Mouse (Mus musculus): ENCODE results near the gene C1qtnf7. TPM values are rescaled to one million over a fixed set of nuclear protein-coding genes. Genes with fewer than 3 reads are reported as not detected.

C1qtnf7 gene
- polyA plus RNA-seq, 1 experiment from 2014 or later, result 10.3 TPM

GRCm38 (mm10) chr5:43511126-43511525, 4.2 kb upstream of the C1qtnf7 start:
- 88% methylated on average over 2 of the region's 2 CpGs for WGBS

GRCm38 (mm10) chr5:43516491-43516890, 1.2 kb downstream of the C1qtnf7 start:
- ATAC-seq (ENCODE audit: insufficient number of reproducible peaks, insufficient read depth, low FRiP score, low TSS enrichment), result no peak
- 54% methylated on average over 7 of the region's 7 CpGs for WGBS
- 0 out of 2 replicates have a peak overlapping the region, but pooled peaks have one; percentile 7 for H3K4me3 ChIP-seq

More at GRCm38 (mm10) chr5:43511126-43511525, 4.2 kb upstream of the C1qtnf7 start:
- Histone ChIP-seq H3K9ac (no peak overlapping the region), H3K36me3 (no peaks in the 10 kb centered on the region), H3K27ac (no peak overlapping the region), H3K4me3 (no peak overlapping the region), H3K4me1 (peaks cover 4% of the 10 kb centered on the region; the same call in 1 of the 2 replicates), H3K4me2 (replicated peaks) (no peak overlapping the region), H3K27me3 (no peaks in the 10 kb centered on the region), H3K9me3 (no peaks in the 10 kb centered on the region)
- no peak for ATAC-seq (ENCODE audit: insufficient number of reproducible peaks, insufficient read depth, low FRiP score, low TSS enrichment)

GRCm38 (mm10) chr5:43517313-43517712, 2.0 kb downstream of the C1qtnf7 start:
- 84% methylated on average over 13 of the region's 13 CpGs for WGBS
- Histone ChIP-seq H3K4me1 (peaks cover 20% of the 10 kb centered on the region), H3K4me3 (0 out of 2 replicates have a peak overlapping the region, but pooled peaks have one; percentile 7), H3K9me3 (no peaks in the 10 kb centered on the region), H3K27me3 (no peaks in the 10 kb centered on the region), H3K9ac (no peak overlapping the region), H3K4me2 (replicated peaks) (peak overlapping the region; percentile 27; the same call in 1 of the 2 replicates), H3K27ac (no peak overlapping the region), H3K36me3 (no peaks in the 10 kb centered on the region)
- no peak for ATAC-seq (ENCODE audit: insufficient number of reproducible peaks, insufficient read depth, low FRiP score, low TSS enrichment)

More at GRCm38 (mm10) chr5:43516491-43516890, 1.2 kb downstream of the C1qtnf7 start:
- peaks cover 17% of the 10 kb centered on the region for H3K4me1 ChIP-seq
- no peaks in the 10 kb centered on the region for H3K36me3 ChIP-seq
- H3K27me3 ChIP-seq, result no peaks in the 10 kb centered on the region
- no peaks in the 10 kb centered on the region for H3K9me3 ChIP-seq
- peak overlapping the region; percentile 27 for H3K4me2 ChIP-seq (replicated peaks)
- no peak overlapping the region for H3K27ac ChIP-seq
- no peak overlapping the region for H3K9ac ChIP-seq

GRCm38 (mm10) chr5:43519905-43520304, 4.6 kb downstream of the C1qtnf7 start:
- H3K4me3 ChIP-seq, result no peak overlapping the region
- no peak overlapping the region for H3K27ac ChIP-seq
- no peak for ATAC-seq (ENCODE audit: insufficient number of reproducible peaks, insufficient read depth, low FRiP score, low TSS enrichment)
- no peak overlapping the region for H3K4me2 ChIP-seq (replicated peaks)
- no peaks in the 10 kb centered on the region for H3K36me3 ChIP-seq
- 83% methylated on average over 2 of the region's 2 CpGs for WGBS
- H3K27me3 ChIP-seq, result no peaks in the 10 kb centered on the region
- H3K4me1 ChIP-seq, result peaks cover 23% of the 10 kb centered on the region
- no peaks in the 10 kb centered on the region for H3K9me3 ChIP-seq
- H3K9ac ChIP-seq, result no peak overlapping the region

- 64% methylated on average over 7 of the region's 7 CpGs for WGBS
- Histone ChIP-seq H3K4me3 (no peak overlapping the region), H3K27me3 (no peaks in the 10 kb centered on the region), H3K9me3 (no peaks in the 10 kb centered on the region), H3K4me1 (peaks cover 19% of the 10 kb centered on the region), H3K27ac (no peak overlapping the region), H3K4me2 (replicated peaks) (no peak overlapping the region), H3K36me3 (no peaks in the 10 kb centered on the region), H3K9ac (no peak overlapping the region)
- no peak for ATAC-seq (ENCODE audit: insufficient number of reproducible peaks, insufficient read depth, low FRiP score, low TSS enrichment)
Measured at GRCm38 (mm10) chr5:43521369-43521768, 6.0 kb downstream of the C1qtnf7 start.

GRCm38 (mm10) chr5:43522866-43523265, 7.5 kb downstream of the C1qtnf7 start:
- H3K27ac ChIP-seq, result no peak overlapping the region
- no peaks in the 10 kb centered on the region for H3K9me3 ChIP-seq
- H3K36me3 ChIP-seq, result no peaks in the 10 kb centered on the region
- WGBS, result 18% methylated on average over 1 of the region's 1 CpGs
- no peak overlapping the region for H3K9ac ChIP-seq
- H3K4me2 ChIP-seq (replicated peaks), result no peak overlapping the region
- no peak overlapping the region for H3K4me3 ChIP-seq
- no peak for ATAC-seq (ENCODE audit: insufficient number of reproducible peaks, insufficient read depth, low FRiP score, low TSS enrichment)
- peaks cover 12% of the 10 kb centered on the region; the same call in 1 of the 2 replicates for H3K4me1 ChIP-seq
- H3K27me3 ChIP-seq, result no peaks in the 10 kb centered on the region

GRCm38 (mm10) chr5:43526874-43527584, 11.7 kb downstream of the C1qtnf7 start:
- no peaks in the 10 kb centered on the region for H3K9me3 ChIP-seq
- no peak overlapping the region for H3K4me2 ChIP-seq (replicated peaks)
- H3K4me1 ChIP-seq, result peaks cover 8% of the 10 kb centered on the region; the same call in 1 of the 2 replicates
- 62% methylated on average over 6 of the region's 6 CpGs for WGBS
- H3K27ac ChIP-seq, result no peak overlapping the region
- no peaks in the 10 kb centered on the region for H3K27me3 ChIP-seq
- no peak overlapping the region for H3K9ac ChIP-seq
- ATAC-seq (ENCODE audit: insufficient number of reproducible peaks, insufficient read depth, low FRiP score, low TSS enrichment), result no peak
- no peak overlapping the region for H3K4me3 ChIP-seq
- no peaks in the 10 kb centered on the region for H3K36me3 ChIP-seq

- no peak for ATAC-seq (ENCODE audit: insufficient number of reproducible peaks, insufficient read depth, low FRiP score, low TSS enrichment)
- Histone ChIP-seq H3K9ac (no peak overlapping the region), H3K4me2 (replicated peaks) (no peak overlapping the region), H3K36me3 (no peaks in the 10 kb centered on the region), H3K4me1 (0 out of 2 replicates have a peak, but pooled peaks cover 3% of the 10 kb centered on the region), H3K27ac (no peak overlapping the region), H3K4me3 (no peak overlapping the region), H3K27me3 (no peaks in the 10 kb centered on the region), H3K9me3 (no peaks in the 10 kb centered on the region)
- WGBS, result 73% methylated on average over 3 of the region's 3 CpGs
Measured at GRCm38 (mm10) chr5:43530186-43530585, 14.8 kb downstream of the C1qtnf7 start.

GRCm38 (mm10) chr5:43530886-43531285, 15.5 kb downstream of the C1qtnf7 start:
- H3K27me3 ChIP-seq, result no peaks in the 10 kb centered on the region
- no peak for ATAC-seq (ENCODE audit: insufficient number of reproducible peaks, insufficient read depth, low FRiP score, low TSS enrichment)
- H3K9ac ChIP-seq, result no peak overlapping the region
- H3K36me3 ChIP-seq, result no peaks in the 10 kb centered on the region
- no peak overlapping the region for H3K4me3 ChIP-seq
- H3K9me3 ChIP-seq, result no peaks in the 10 kb centered on the region
- 0 out of 2 replicates have a peak, but pooled peaks cover 3% of the 10 kb centered on the region for H3K4me1 ChIP-seq
- 82% methylated on average over 1 of the region's 1 CpGs for WGBS
- H3K27ac ChIP-seq, result no peak overlapping the region
- H3K4me2 ChIP-seq (replicated peaks), result no peak overlapping the region

GRCm38 (mm10) chr5:43538322-43539167, 23.2 kb downstream of the C1qtnf7 start:
- WGBS, result 44% methylated on average over 14 of the region's 14 CpGs
- peak overlapping the region; percentile 76; the same call in 1 of the 2 replicates for H3K27ac ChIP-seq

GRCm38 (mm10) chr5:43539168-43539516, 23.8 kb downstream of the C1qtnf7 start:
- 0 out of 2 replicates have a peak, but pooled peaks have one; percentile 38 for ATAC-seq (ENCODE audit: insufficient number of reproducible peaks, insufficient read depth, low FRiP score, low TSS enrichment)
- 0 out of 2 replicates have a peak, but pooled peaks cover under 1% of the 10 kb centered on the region for H3K9me3 ChIP-seq
- no peak overlapping the region for H3K4me3 ChIP-seq
- WGBS, result 34% methylated on average over 3 of the region's 3 CpGs
- no peaks in the 10 kb centered on the region for H3K36me3 ChIP-seq
- 0 out of 2 replicates have a peak overlapping the region, but pooled peaks have one; percentile 76 for H3K27ac ChIP-seq
- peaks cover 10% of the 10 kb centered on the region for H3K4me1 ChIP-seq
- no peak overlapping the region for H3K4me2 ChIP-seq (replicated peaks)
- H3K27me3 ChIP-seq, result no peaks in the 10 kb centered on the region
- H3K9ac ChIP-seq, result no peak overlapping the region

More at GRCm38 (mm10) chr5:43538322-43539167, 23.2 kb downstream of the C1qtnf7 start:
- peaks cover 10% of the 10 kb centered on the region for H3K4me1 ChIP-seq
- no peaks in the 10 kb centered on the region for H3K27me3 ChIP-seq
- no peak overlapping the region for H3K4me3 ChIP-seq
- peak overlapping the region; percentile 13; the same call in 1 of the 2 replicates for H3K4me2 ChIP-seq (replicated peaks)
- H3K9ac ChIP-seq, result no peak overlapping the region
- H3K9me3 ChIP-seq, result no peaks in the 10 kb centered on the region
- H3K36me3 ChIP-seq, result no peaks in the 10 kb centered on the region
- peak; percentile 45; the same call in 1 of the 2 replicates for ATAC-seq (ENCODE audit: insufficient number of reproducible peaks, insufficient read depth, low FRiP score, low TSS enrichment)
